Mouse (Mus musculus): ENCODE results near the gene Elmo1. TPM values are rescaled to one million over a fixed set of nuclear protein-coding genes. Genes with fewer than 3 reads are reported as not detected.
A peak's percentile ranks its signal among the peaks of the same experiment; 100 is the strongest.

Gene Elmo1
- total and polyA plus RNA-seq, 3 experiments: 23.1 to 50.2 (median 32.2) TPM

DNA sequence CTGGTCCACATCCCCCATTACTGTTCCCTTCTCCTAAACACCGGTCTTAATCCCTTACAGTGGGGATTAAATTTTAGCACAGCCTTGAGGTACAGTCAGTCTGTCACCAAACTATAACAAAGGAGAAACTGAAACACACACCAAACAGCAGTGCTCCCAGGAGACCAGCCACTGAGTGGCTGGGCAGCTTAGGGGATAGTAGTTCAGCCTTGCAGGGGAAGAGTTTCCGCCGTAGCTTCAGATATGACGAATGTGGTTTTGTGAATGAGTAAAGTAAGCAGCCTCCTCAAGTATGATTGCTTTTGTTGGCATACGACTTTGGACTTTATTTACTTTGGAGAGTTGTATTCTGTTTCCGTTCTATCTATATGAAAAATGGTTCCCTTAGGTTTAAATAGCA lies 281.1 kb downstream of the Elmo1 start:
- dilution Hi-C loops (cut with MboI; ENCODE audit: extremely low pct_ligation_motif_present, extremely low pct_unique_long_range_greater_than_20kb, low sequenced_read_pairs): no loop called here
- 0 out of 2 replicates have a peak overlapping the region, but pooled peaks have one; percentile 57 for H3K9ac ChIP-seq (ENCODE audit: insufficient read depth, low read depth)
- in situ Hi-C loops (cut with MboI; ENCODE audit: low pct_ligation_motif_present, low pct_unique_long_range_greater_than_20kb, low sequenced_read_pairs): no loop called here
- H3K27ac ChIP-seq (ENCODE audit: insufficient read depth, low read depth): peak overlapping the region; percentile 52
- H3K36me3 ChIP-seq (replicated peaks in 1 of 2; ENCODE audit: control insufficient read depth in 1 of 2, insufficient read depth in 1 of 2, low read length in 1 of 2): peaks cover 10 to 58% of the 10 kb centered on the region in 2 experiments
- peaks cover 15 to 51% of the 10 kb centered on the region in 2 experiments for H3K4me1 ChIP-seq (ENCODE audit: control insufficient read depth in 1 of 2, insufficient read depth in 2 of 2)
- peak overlapping the region; percentile 98 for H3K4me2 ChIP-seq (ENCODE audit: insufficient read depth, low read depth, poor library complexity, severe bottlenecking)
- H3K9me3 ChIP-seq (replicated peaks; ENCODE audit: low read length): no peaks in the 10 kb centered on the region
- H3K4me3 ChIP-seq (replicated peaks in 1 of 3; ENCODE audit: low read depth in 2 of 3, low read length in 2 of 3, poor library complexity in 1 of 3): peak overlapping the region; percentile 15 to 43 (median 40)
- DNase-seq (ENCODE audit: extremely low read depth): peak; percentile 86
- no peaks in the 10 kb centered on the region for H3K27me3 ChIP-seq (replicated peaks)
- no peaks in the 10 kb centered on the region; the same call in 1 of the 2 replicates for H3K79me2 ChIP-seq (replicated peaks; ENCODE audit: control insufficient read depth, extremely low read depth, insufficient read depth, poor library complexity, severe bottlenecking)
- TF ChIP-seq TCF12 (IDR thresholded peaks at IDR 0.05; ENCODE audit: low read depth, low read length) (peak; percentile 39; the same call in 1 of the 2 replicates), EP300 (IDR thresholded peaks at IDR 0.05; ENCODE audit: low read length) (peak; percentile 94), ZC3H11A (IDR thresholded peaks at IDR 0.05; ENCODE audit: low read depth, low read length) (no peak), IRF4 (IDR thresholded peaks at IDR 0.05; ENCODE audit: low read depth, low read length) (peak; percentile 97), MAZ (IDR thresholded peaks at IDR 0.05; ENCODE audit: low read depth, low read length) (no peak), CTCF (conservative IDR thresholded peaks at IDR 0.05 in 1 of 2, IDR thresholded peaks at IDR 0.05 in 1 of 2; ENCODE audit: low read depth in 2 of 2, low read length in 2 of 2) (no peak), ZNF384 (IDR thresholded peaks at IDR 0.05; ENCODE audit: low read depth, low read length) (no peak), BHLHE40 (IDR thresholded peaks at IDR 0.05; ENCODE audit: low read depth, low read length) (peak; percentile 56), ZMIZ1 (IDR thresholded peaks at IDR 0.05; ENCODE audit: low read depth, low read length) (no peak), ETS1 (conservative IDR thresholded peaks at IDR 0.05; ENCODE audit: low read depth, low read length) (peak; percentile 45; the same call in 1 of the 2 replicates), ZKSCAN1 (IDR thresholded peaks at IDR 0.05; ENCODE audit: borderline replicate concordance, low read depth, low read length) (no peak), CHD1 (IDR thresholded peaks at IDR 0.05; ENCODE audit: low read depth, low read length) (no peak), JUND (conservative IDR thresholded peaks at IDR 0.05; ENCODE audit: low read depth, low read length) (peak; percentile 92), USF1 (IDR thresholded peaks at IDR 0.05; ENCODE audit: low read depth, low read length) (no peak), NRF1 (IDR thresholded peaks at IDR 0.05; ENCODE audit: low read depth, low read length) (no peak), MXI1 (IDR thresholded peaks at IDR 0.05; ENCODE audit: low read depth, low read length) (peak; percentile 28; the same call in 1 of the 2 replicates), ELF1 (IDR thresholded peaks at IDR 0.05; ENCODE audit: low read depth, low read length) (no peak), NELFE (IDR thresholded peaks at IDR 0.05; ENCODE audit: low read depth, low read length) (no peak), POLR2A (IDR thresholded peaks at IDR 0.05; ENCODE audit: low read depth, low read length) (no peak), SMC3 (IDR thresholded peaks at IDR 0.05; ENCODE audit: low read depth, low read length) (no peak), HCFC1 (IDR thresholded peaks at IDR 0.05; ENCODE audit: low read depth, low read length) (peak; percentile 16; the same call in 1 of the 2 replicates), POLR2AphosphoS2 (IDR thresholded peaks at IDR 0.05; ENCODE audit: low read depth, low read length) (no peak), PAX5 (IDR thresholded peaks at IDR 0.05; ENCODE audit: low read length) (no peak), RCOR1 (conservative IDR thresholded peaks at IDR 0.05; ENCODE audit: low read depth, low read length) (0 out of 2 replicates have a peak, but pooled peaks have one; percentile 57), TBP (conservative IDR thresholded peaks at IDR 0.05; ENCODE audit: low read depth, low read length) (no peak), CHD2 (IDR thresholded peaks at IDR 0.05; ENCODE audit: low read length) (0 out of 2 replicates have a peak, but pooled peaks have one; percentile 34), KAT2A (IDR thresholded peaks at IDR 0.05; ENCODE audit: insufficient replicate concordance, low read length) (0 out of 2 replicates have a peak, but pooled peaks have one; percentile 20), SIN3A (IDR thresholded peaks at IDR 0.05; ENCODE audit: low read length) (no peak), MEF2A (IDR thresholded peaks at IDR 0.05; ENCODE audit: borderline replicate concordance, low read depth, low read length) (peak; percentile 51; the same call in 1 of the 2 replicates), UBTF (IDR thresholded peaks at IDR 0.05; ENCODE audit: low read depth, low read length) (no peak), E2F4 (IDR thresholded peaks at IDR 0.05; ENCODE audit: insufficient replicate concordance, low read depth, low read length) (no peak), JUN (IDR thresholded peaks at IDR 0.05; ENCODE audit: insufficient read depth, low read depth, low read length) (peak; percentile 76), MAX (IDR thresholded peaks at IDR 0.05; ENCODE audit: low read length) (0 out of 2 replicates have a peak, but pooled peaks have one; percentile 32), MYC (IDR thresholded peaks at IDR 0.05; ENCODE audit: low read depth, low read length) (no peak), RAD21 (IDR thresholded peaks at IDR 0.05; ENCODE audit: low read depth, low read length) (no peak)
